Mouse (Mus musculus): ENCODE results near the gene Nr1d1.

DNA sequence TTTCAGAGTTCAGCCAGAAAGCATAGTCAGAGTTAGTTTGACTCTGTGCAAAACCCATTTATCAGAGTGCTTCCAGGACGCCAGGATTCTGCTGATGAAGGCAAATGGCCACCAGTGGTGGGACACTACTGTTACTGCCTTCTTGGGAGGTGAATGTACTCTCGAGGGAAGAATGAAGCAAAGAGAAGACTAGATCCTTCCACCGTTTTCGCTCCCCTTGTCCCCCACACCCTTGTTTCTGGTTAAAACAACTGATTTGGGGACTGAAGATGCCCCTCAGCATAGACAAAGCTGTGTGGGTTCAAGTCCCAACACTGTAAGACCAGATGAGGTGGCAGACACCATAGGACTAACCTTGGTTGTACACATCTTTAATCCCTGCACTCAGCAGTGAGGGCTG lies 9.0 kb upstream of the Nr1d1 start:
- no peak for TF ChIP-seq POLR2A (IDR thresholded peaks at IDR 0.05; ENCODE audit: low read depth, low read length)
- TF ChIP-seq CTCF (IDR thresholded peaks at IDR 0.05; ENCODE audit: borderline replicate concordance, insufficient read depth, low read length), result no peak

All from embryonic fibroblast, embryonic 13.5 days (primary cell).